Mouse (Mus musculus) intestine, postnatal 0 days (tissue): ENCODE measurements around the gene Shroom1. TPM values are rescaled to one million over a fixed set of nuclear protein-coding genes. Genes with fewer than 3 reads are reported as not detected.

ENCODE experiments used
- ATAC-seq: fragments of 200-750 bp; cut with Nextera tagmentation; 2 replicates; pipeline ENCODE4 v1.8.0; 2017; ENCODE audit warnings: mild to moderate bottlenecking, moderate TSS enrichment, moderate library complexity
- H3K27ac ChIP-seq: fragments of 300-500 bp; sonication (generic); 2 replicates; pipeline ENCODE4 v1.5.1; 2014; ENCODE audit warnings: mild to moderate bottlenecking, low read depth, low read length, moderate library complexity
- H3K27me3 ChIP-seq: fragments of 300-500 bp; sonication (generic); replicated peaks from 2 replicates; pipeline ENCODE4 v1.6.1; 2014; ENCODE audit warnings: low read length, mixed read lengths; ENCODE audit not compliant: control insufficient read depth, insufficient read depth
- H3K36me3 ChIP-seq: fragments of 300-500 bp; sonication (generic); 2 replicates; pipeline ENCODE4 v1.6.1; 2014; ENCODE audit warnings: mild to moderate bottlenecking, moderate library complexity; ENCODE audit not compliant: control insufficient read depth, insufficient read depth
- H3K4me1 ChIP-seq: fragments of 300-500 bp; sonication (generic); replicated peaks from 2 replicates; pipeline ENCODE4 v1.6.1; 2014; ENCODE audit warnings: antibody characterized with exemption, low read length, mixed read lengths; ENCODE audit not compliant: control insufficient read depth, insufficient read depth
- H3K4me2 ChIP-seq: fragments of 300-500 bp; sonication (generic); replicated peaks from 2 replicates; pipeline ENCODE4 v1.6.1; 2014; ENCODE audit warnings: low read depth, mild to moderate bottlenecking, moderate library complexity
- H3K4me3 ChIP-seq: fragments of 300-500 bp; sonication (generic); 2 replicates; pipeline ENCODE4 v1.5.1; 2014; ENCODE audit warnings: low read depth, low read length
- H3K9ac ChIP-seq: fragments of 300-500 bp; sonication (generic); 2 replicates; pipeline ENCODE4 v1.6.1; 2014; ENCODE audit warnings: mild to moderate bottlenecking, low read depth, low read length
- H3K9me3 ChIP-seq: fragments of 300-500 bp; sonication (generic); 2 replicates; pipeline ENCODE4 v1.6.1; 2016; ENCODE audit warnings: mixed run types; ENCODE audit not compliant: control insufficient read depth
- CTCF ChIP-seq: sonication (generic); IDR thresholded peaks from 2 replicates; pipeline ENCODE4 v1.5.1; 2016; ENCODE audit warnings: low read depth, mild to moderate bottlenecking, control low read depth, antibody characterized with exemption, moderate library complexity
- WGBS: fragments of 180-500 bp; shearing (Covaris S2); extraction: QIAGEN DNeasy Blood & Tissue Kit; methylation state at CpG from one replicate; pipeline ENCODE4 v1.1.7; 2014; 5-methylcytosine and 5-hydroxymethylcytosine counted together
- polyA plus RNA-seq: library from polyadenylated mRNA; unstranded; fragments of >200 nt; fragmentation: Nextera tagmentation; extraction: Ambion mirVana; gene quantifications from 2 replicates; pipeline ENCODE4 v1.2.1, GENCODE M21; 2015

The Shroom1 gene
- polyA plus RNA-seq, 1 experiment from 2014 or later, result 3.7 TPM

- WGBS, result 2% methylated on average over 40 of the region's 40 CpGs
- Histone ChIP-seq H3K27ac (no peak within 1 kb of the TSS), H3K4me2 (peak within 1 kb of the TSS; percentile 66), H3K27me3 (peaks cover 51% of the 10 kb centered on the region), H3K4me1 (no peaks in the 10 kb centered on the region), H3K4me3 (peak within 1 kb of the TSS; percentile 53), H3K36me3 (no peaks in the 10 kb centered on the region), H3K9ac (peak within 1 kb of the TSS; percentile 40; the same call in 1 of the 2 replicates), H3K9me3 (no peaks in the 10 kb centered on the region)
- TF ChIP-seq CTCF, result peak; percentile 29
- peak; percentile 81 for ATAC-seq
Observed at GRCm38 (mm10) chr11:53479783-53480301, 22.8 kb downstream of the Shroom1 start, which contains the start of the genes Gm9945 and Sowaha. Gm9945 (plus strand) TSS chr11:53480166. Sowaha (minus strand) TSS chr11:53480274.

GRCm38 (mm10) chr11:53481088-53481730 lies 24.2 kb downstream of the Shroom1 start:
- no peak overlapping the region for H3K4me2 ChIP-seq
- no peak for TF ChIP-seq CTCF
- ATAC-seq, result no peak

GRCm38 (mm10) chr11:53483159-53483891 lies 26.3 kb downstream of the Shroom1 start:
- ATAC-seq, result peak; percentile 71
- Histone ChIP-seq H3K4me1 (no peaks in the 10 kb centered on the region), H3K27ac (peak overlapping the region; percentile 28; the same call in 1 of the 2 replicates), H3K27me3 (peaks cover 20% of the 10 kb centered on the region), H3K36me3 (no peaks in the 10 kb centered on the region), H3K9me3 (no peaks in the 10 kb centered on the region), H3K4me2 (no peak overlapping the region; the same call in 1 of the 2 replicates), H3K4me3 (no peak overlapping the region), H3K9ac (no peak overlapping the region)
- no peak for TF ChIP-seq CTCF
- WGBS, result 45% methylated on average over 9 of the region's 9 CpGs

More at GRCm38 (mm10) chr11:53481088-53481730, 24.2 kb downstream of the Shroom1 start:
- Histone ChIP-seq H3K36me3 (no peaks in the 10 kb centered on the region), H3K9me3 (no peaks in the 10 kb centered on the region), H3K4me1 (no peaks in the 10 kb centered on the region), H3K27ac (no peak overlapping the region), H3K9ac (no peak overlapping the region), H3K27me3 (peaks cover 38% of the 10 kb centered on the region), H3K4me3 (no peak overlapping the region)
- 75% methylated on average over 4 of the region's 4 CpGs for WGBS

- Histone ChIP-seq H3K4me1 (no peaks in the 10 kb centered on the region), H3K36me3 (no peaks in the 10 kb centered on the region), H3K4me3 (no peak overlapping the region), H3K4me2 (no peak overlapping the region), H3K27me3 (no peaks in the 10 kb centered on the region), H3K9ac (no peak overlapping the region), H3K9me3 (no peaks in the 10 kb centered on the region), H3K27ac (no peak overlapping the region)
- TF ChIP-seq CTCF, result peak; percentile 60
- no peak for ATAC-seq
- 45% methylated on average over 3 of the region's 3 CpGs for WGBS
Observed at GRCm38 (mm10) chr11:53485719-53486118, 28.7 kb downstream of the Shroom1 start.

GRCm38 (mm10) chr11:53486351-53486750 lies 29.3 kb downstream of the Shroom1 start:
- TF ChIP-seq CTCF, result no peak
- 77% methylated on average over 3 of the region's 3 CpGs for WGBS
- Histone ChIP-seq H3K36me3 (no peaks in the 10 kb centered on the region), H3K4me1 (no peaks in the 10 kb centered on the region), H3K27ac (no peak overlapping the region), H3K4me2 (no peak overlapping the region), H3K9me3 (no peaks in the 10 kb centered on the region), H3K9ac (no peak overlapping the region), H3K27me3 (no peaks in the 10 kb centered on the region), H3K4me3 (no peak overlapping the region)
- no peak for ATAC-seq

GRCm38 (mm10) chr11:53486822-53487594 lies 30.0 kb downstream of the Shroom1 start:
- no peak overlapping the region for H3K27ac ChIP-seq
- H3K27me3 ChIP-seq, result no peaks in the 10 kb centered on the region
- no peaks in the 10 kb centered on the region for H3K4me1 ChIP-seq
- TF ChIP-seq CTCF, result peak; percentile 24
- peak overlapping the region; percentile 26 for H3K4me3 ChIP-seq
- H3K36me3 ChIP-seq, result no peaks in the 10 kb centered on the region
- H3K9ac ChIP-seq, result 0 out of 2 replicates have a peak overlapping the region, but pooled peaks have one; percentile 11
- H3K9me3 ChIP-seq, result no peaks in the 10 kb centered on the region
- H3K4me2 ChIP-seq, result peak overlapping the region; percentile 59
- peak; percentile 50 for ATAC-seq
- WGBS, result 12% methylated on average over 27 of the region's 27 CpGs
